Mouse (Mus musculus) erythroblast, embryonic 14.5 days (primary cell): ENCODE results near the gene BC052040.

Source experiments
- GATA1 ChIP-seq: IDR thresholded peaks from 2 replicates; pipeline ENCODE4 v1.6.1; 2012; ENCODE audit warnings: low read length, inconsistent platforms, mixed read lengths
- TAL1 ChIP-seq: IDR thresholded peaks from 3 replicates; pipeline ENCODE4 v1.6.1; 2012; ENCODE audit warnings: low read length, inconsistent platforms, mixed read lengths

- TF ChIP-seq GATA1 = no peak
- no peak for TF ChIP-seq TAL1
These were observed 15.5 kb downstream of the BC052040 start for GRCm38 (mm10) chr2:115597017-115597416.
